Mouse (Mus musculus): ENCODE data around the gene Pde9a.
"Not testable (repeated sequence)": the region's sequence is repeated elsewhere in the genome, so short reads cannot be mapped to it uniquely, and the experiment has no call there.

Pde9a gene

GRCm38 (mm10) chr17:31385671-31386665 lies at the start of gene Pde9a:
Pde9a (plus strand) TSS chr17:31386210.
- peak; percentile 41 for DNase-seq

- DNase-seq = no peak
These were observed 46.2 kb upstream of the Pde9a start for GRCm38 (mm10) chr17:31339769-31340168.

- peak; percentile 42 for DNase-seq
These were observed 43.8 kb upstream of the Pde9a start for GRCm38 (mm10) chr17:31342191-31342590.

GRCm38 (mm10) chr17:31344172-31344801 lies 41.7 kb upstream of the Pde9a start:
- DNase-seq = peak; percentile 56

- DNase-seq = no peak
These were observed 41.2 kb upstream of the Pde9a start for GRCm38 (mm10) chr17:31344816-31345215.

GRCm38 (mm10) chr17:31348129-31348528 lies 37.9 kb upstream of the Pde9a start:
- no peak for DNase-seq

GRCm38 (mm10) chr17:31349388-31349787 lies 36.6 kb upstream of the Pde9a start:
- peak; percentile 47 for DNase-seq

GRCm38 (mm10) chr17:31351984-31352383 lies 34.0 kb upstream of the Pde9a start:
- no peak for DNase-seq

GRCm38 (mm10) chr17:31353255-31353654 lies 32.8 kb upstream of the Pde9a start:
- no peak for DNase-seq

GRCm38 (mm10) chr17:31354684-31355083 lies 31.3 kb upstream of the Pde9a start:
- not testable (repeated sequence) for DNase-seq

GRCm38 (mm10) chr17:31355792-31356502 lies 30.1 kb upstream of the Pde9a start:
- DNase-seq = no peak

- no peak for DNase-seq
These were observed 25.4 kb upstream of the Pde9a start for GRCm38 (mm10) chr17:31360582-31360981.

- DNase-seq = no peak
These were observed 20.3 kb upstream of the Pde9a start for GRCm38 (mm10) chr17:31365586-31366166.

- DNase-seq = no peak
These were observed 15.8 kb upstream of the Pde9a start for GRCm38 (mm10) chr17:31370221-31370620.

GRCm38 (mm10) chr17:31370931-31371330 lies 15.1 kb upstream of the Pde9a start:
- DNase-seq = no peak

- peak; percentile 63 for DNase-seq
These were observed 8.0 kb upstream of the Pde9a start for GRCm38 (mm10) chr17:31377961-31378360.

GRCm38 (mm10) chr17:31378361-31378761 lies 7.6 kb upstream of the Pde9a start:
- peak; percentile 25 for DNase-seq

- no peak for DNase-seq
These were observed 6.9 kb upstream of the Pde9a start for GRCm38 (mm10) chr17:31379086-31379485.

- DNase-seq = no peak
These were observed 6.1 kb upstream of the Pde9a start for GRCm38 (mm10) chr17:31379863-31380262.

- no peak for DNase-seq
These were observed 2.7 kb upstream of the Pde9a start for GRCm38 (mm10) chr17:31383320-31383719.

- no peak for DNase-seq
These were observed 912 bp upstream of the Pde9a start for GRCm38 (mm10) chr17:31384968-31385627.

- DNase-seq = no peak
These were observed 811 bp downstream of the Pde9a start for GRCm38 (mm10) chr17:31386766-31387275.

All from layer of hippocampus, adult 9-11 months (tissue).